Mouse (Mus musculus) heart, adult 2 months (tissue): ENCODE measurements at regions not wholly inside any gene's neighbourhood (a gene's known extent, or its start where the extent isn't known, plus 50 kb on each side); places are given as distances from the start of the nearest gene placed in this dataset.

ENCODE experiments used
- DNase-seq, 2 experiments: peaks; one replicate each; pipeline ENCODE4 v3.0.0; 2021
- H3K27ac ChIP-seq: fragments of 200-600 bp; 2 replicates; pipeline ENCODE4 v1.8.1; 2022
- H3K27me3 ChIP-seq: fragments of 200-500 bp; 2 replicates; pipeline ENCODE4 v1.6.1; 2012; ENCODE audit warnings: mild to moderate bottlenecking, low read length, inconsistent platforms, mixed read lengths; ENCODE audit not compliant: control insufficient read depth, insufficient read depth
- H3K36me3 ChIP-seq: fragments of 200-500 bp; 2 replicates; pipeline ENCODE4 v1.6.1; 2012; ENCODE audit warnings: low read length, inconsistent platforms; ENCODE audit not compliant: control insufficient read depth, insufficient read depth
- H3K4me1 ChIP-seq: fragments of 200-500 bp; 2 replicates; pipeline ENCODE4 v1.6.1; 2011; ENCODE audit warnings: low read length; ENCODE audit not compliant: control insufficient read depth, insufficient read depth
- H3K4me3 ChIP-seq: fragments of 200-600 bp; 2 replicates; pipeline ENCODE4 v1.8.1; 2022
- H3K79me2 ChIP-seq: fragments of 200-500 bp; replicated peaks from 2 replicates; pipeline ENCODE4 v1.6.1; 2012; ENCODE audit warnings: mild to moderate bottlenecking, inconsistent platforms, low read length, moderate library complexity, mixed read lengths; ENCODE audit not compliant: control insufficient read depth, insufficient read depth
- H3K9ac ChIP-seq: fragments of 200-500 bp; 2 replicates; pipeline ENCODE4 v1.6.1; 2012; ENCODE audit warnings: low read depth, mild to moderate bottlenecking, control low read depth, inconsistent platforms, low read length, mixed read lengths
- CTCF ChIP-seq: fragments of 200-600 bp; IDR thresholded peaks from 2 replicates; pipeline ENCODE4 v1.8.1; 2022; ENCODE audit warnings: antibody characterized with exemption, mild to moderate bottlenecking, moderate library complexity
- EP300 ChIP-seq: fragments of 200-500 bp; IDR thresholded peaks from 2 replicates; pipeline ENCODE4 v1.6.1; 2011; ENCODE audit warnings: low read depth, low read length, control low read depth; ENCODE audit not compliant: insufficient read depth
- POLR2A ChIP-seq: fragments of 200-500 bp; IDR thresholded peaks from 2 replicates; pipeline ENCODE4 v1.6.1; 2011; ENCODE audit warnings: mild to moderate bottlenecking, low read depth, low read length, control low read depth; ENCODE audit not compliant: insufficient read depth
- WGBS: fragments of 180-500 bp; shearing (Covaris S2); methylation state at CpG from one replicate; pipeline ENCODE4 v1.1.7; 2018; 5-methylcytosine and 5-hydroxymethylcytosine counted together
- intact Hi-C: fragments of 180-260 bp; cut with DNase I; formaldehyde crosslinking; loops from one replicate; pipeline ENCODE4 v1.15.1; 2025

DNA sequence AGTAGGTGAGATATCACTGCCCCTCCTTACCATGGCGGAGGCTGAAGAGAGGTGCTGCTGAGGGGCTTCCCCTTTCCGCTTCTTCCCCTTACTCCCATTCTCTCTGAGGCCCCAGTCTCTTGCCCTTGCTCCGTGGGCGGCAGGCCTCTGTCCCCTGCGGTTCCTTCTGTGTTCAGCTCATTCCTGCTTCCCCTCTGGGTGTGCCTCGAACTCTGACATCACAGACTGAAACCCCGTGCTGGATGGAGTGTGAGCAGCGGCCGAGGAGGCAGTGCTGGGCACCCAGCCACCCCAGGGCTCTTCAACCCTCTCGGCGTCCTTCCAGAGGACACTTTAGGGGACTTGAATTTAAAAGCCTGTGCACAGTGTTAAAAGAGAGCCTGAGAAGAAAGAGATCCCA lies 145.9 kb upstream of the Ubr2 start:
- Histone ChIP-seq H3K79me2 (no peaks in the 10 kb centered on the region; the same call in 1 of the 2 replicates), H3K9ac (no peak overlapping the region), H3K27ac (no peak overlapping the region), H3K27me3 (no peaks in the 10 kb centered on the region), H3K4me3 (no peak overlapping the region), H3K36me3 (no peaks in the 10 kb centered on the region), H3K4me1 (no peaks in the 10 kb centered on the region; the same call in 1 of the 2 replicates)
- TF ChIP-seq EP300 (no peak), CTCF (no peak), POLR2A (no peak)
- intact Hi-C loops: no loop called here
- DNase-seq: peak in 1 of 2 experiments; percentile 52
- 58% methylated on average over 11 of the region's 11 CpGs for WGBS

DNA sequence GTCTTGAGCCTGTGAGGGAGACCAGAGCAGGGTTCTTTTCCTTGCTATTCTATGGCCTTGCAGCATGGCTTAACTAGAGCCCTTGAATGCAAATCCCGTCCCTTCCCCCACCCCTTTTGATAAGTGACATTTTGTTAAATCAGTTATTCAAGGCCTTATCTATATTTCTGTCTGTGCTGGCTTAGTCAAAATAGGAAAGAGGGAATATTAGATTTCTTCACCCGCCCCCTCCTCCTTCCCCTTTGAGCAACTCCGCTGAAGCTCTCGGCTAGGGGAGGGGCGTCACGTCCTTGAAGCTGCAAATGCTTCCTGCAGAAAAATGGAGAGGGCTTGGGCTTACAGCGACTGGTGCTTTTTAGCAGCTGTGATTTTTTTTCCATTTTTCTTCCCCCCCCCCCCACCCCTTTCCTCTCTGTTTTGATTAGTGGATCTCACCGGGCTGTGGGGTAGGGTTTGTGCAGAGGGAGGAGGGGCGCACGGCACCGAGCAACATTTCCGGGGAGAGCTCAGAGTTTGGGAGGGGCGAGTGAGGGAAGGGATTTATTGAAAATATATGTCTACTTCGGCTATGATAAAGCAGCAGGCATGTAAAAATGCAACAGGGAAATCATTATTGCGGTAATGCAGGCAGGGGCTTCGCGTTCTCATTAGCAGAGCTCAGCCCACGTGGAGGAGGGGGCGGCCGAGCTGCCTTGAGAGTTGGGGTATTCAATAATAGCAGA lies 141.4 kb upstream of the Ubr2 start:
- H3K27ac ChIP-seq: no peak overlapping the region
- 27% methylated on average over 20 of the region's 20 CpGs for WGBS
- H3K4me3 ChIP-seq: peak overlapping the region; percentile 40
- no peak overlapping the region for H3K9ac ChIP-seq
- no peaks in the 10 kb centered on the region for H3K79me2 ChIP-seq
- no peak for DNase-seq
- intact Hi-C loops: no loop called here
- H3K4me1 ChIP-seq: peaks cover 2% of the 10 kb centered on the region
- no peaks in the 10 kb centered on the region for H3K36me3 ChIP-seq
- H3K27me3 ChIP-seq: no peaks in the 10 kb centered on the region
- TF ChIP-seq EP300 (no peak), CTCF (no peak), POLR2A (no peak)

DNA sequence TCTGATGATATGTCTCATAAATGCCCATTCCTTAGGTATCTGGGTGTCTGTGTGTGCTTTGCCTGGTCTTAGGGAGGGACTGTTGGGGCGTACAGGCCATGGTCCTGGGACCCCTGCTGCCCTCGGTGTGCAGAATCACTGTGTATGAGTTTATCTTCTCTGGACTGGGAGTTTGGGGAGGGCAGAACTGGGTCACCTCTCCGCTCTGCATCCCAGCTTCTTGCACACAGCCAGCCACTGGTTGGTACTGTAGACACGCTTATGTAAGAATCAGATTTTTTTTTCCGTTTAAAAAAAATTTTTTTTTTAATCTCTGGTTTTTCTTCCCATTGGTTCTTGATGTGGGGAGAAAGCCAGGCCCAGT lies 140.8 kb upstream of the Ubr2 start:
- intact Hi-C loops: no loop called here
- no peak for DNase-seq
- Histone ChIP-seq H3K79me2 (no peaks in the 10 kb centered on the region), H3K27me3 (no peaks in the 10 kb centered on the region), H3K4me1 (peaks cover 2% of the 10 kb centered on the region), H3K36me3 (no peaks in the 10 kb centered on the region), H3K4me3 (no peak overlapping the region; the same call in 1 of the 2 replicates), H3K27ac (no peak overlapping the region), H3K9ac (no peak overlapping the region)
- TF ChIP-seq EP300 (no peak), POLR2A (no peak), CTCF (no peak)
- 59% methylated on average over 5 of the region's 5 CpGs for WGBS

DNA sequence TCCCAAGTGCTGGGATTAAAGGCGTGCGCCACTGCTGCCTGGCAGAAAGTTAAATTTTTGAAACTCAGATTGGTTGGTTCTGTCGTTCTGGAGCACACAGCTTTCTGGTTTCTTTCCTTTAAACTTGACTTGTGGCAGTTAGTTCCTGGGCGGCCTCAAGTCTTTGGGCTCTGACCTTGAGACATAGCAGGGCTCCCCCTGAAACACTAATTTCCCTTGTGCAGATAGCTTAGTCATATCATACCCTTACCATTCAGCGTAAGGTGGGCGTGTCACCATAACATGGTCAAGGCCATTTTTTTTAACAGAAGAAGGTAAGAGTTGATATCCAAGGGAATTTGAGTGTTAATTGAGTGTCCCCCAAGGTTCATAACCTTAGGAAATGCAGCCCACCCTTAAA lies 140.3 kb upstream of the Ubr2 start:
- no peaks in the 10 kb centered on the region for H3K27me3 ChIP-seq
- H3K4me3 ChIP-seq: no peak overlapping the region
- no peaks in the 10 kb centered on the region for H3K36me3 ChIP-seq
- peaks cover 2% of the 10 kb centered on the region for H3K4me1 ChIP-seq
- no peak for DNase-seq
- no peak for TF ChIP-seq POLR2A
- no peak for TF ChIP-seq EP300
- no peak for TF ChIP-seq CTCF
- intact Hi-C loops: no loop called here
- H3K79me2 ChIP-seq: no peaks in the 10 kb centered on the region
- 95% methylated on average over 6 of the region's 6 CpGs for WGBS
- no peak overlapping the region for H3K9ac ChIP-seq
- no peak overlapping the region for H3K27ac ChIP-seq

DNA sequence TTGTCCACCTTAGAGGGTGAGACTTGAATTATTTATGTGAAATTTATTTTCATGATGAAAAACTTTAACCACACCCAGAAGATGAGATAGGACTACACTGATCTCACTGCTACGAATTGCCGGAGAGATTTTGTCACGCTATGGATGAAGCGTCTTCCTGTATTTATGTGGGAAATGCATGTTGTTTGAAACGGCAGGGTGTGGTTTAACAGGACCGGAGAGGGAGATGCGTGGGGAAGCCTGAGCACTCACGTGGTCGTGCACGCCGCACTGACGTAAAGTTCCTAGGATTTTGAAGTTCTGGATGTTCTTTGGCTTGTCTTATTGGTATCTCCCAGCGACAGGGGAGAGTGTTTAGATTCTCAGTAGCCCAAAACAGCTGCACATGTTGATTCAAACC lies 139.3 kb upstream of the Ubr2 start:
- no peak for DNase-seq
- Histone ChIP-seq H3K4me3 (no peak overlapping the region), H3K36me3 (no peaks in the 10 kb centered on the region), H3K27me3 (no peaks in the 10 kb centered on the region), H3K27ac (no peak overlapping the region), H3K79me2 (no peaks in the 10 kb centered on the region), H3K4me1 (peaks cover 2% of the 10 kb centered on the region), H3K9ac (no peak overlapping the region)
- intact Hi-C loops: no loop called here
- 66% methylated on average over 13 of the region's 13 CpGs for WGBS
- no peak for TF ChIP-seq CTCF
- TF ChIP-seq POLR2A: no peak
- no peak for TF ChIP-seq EP300

DNA sequence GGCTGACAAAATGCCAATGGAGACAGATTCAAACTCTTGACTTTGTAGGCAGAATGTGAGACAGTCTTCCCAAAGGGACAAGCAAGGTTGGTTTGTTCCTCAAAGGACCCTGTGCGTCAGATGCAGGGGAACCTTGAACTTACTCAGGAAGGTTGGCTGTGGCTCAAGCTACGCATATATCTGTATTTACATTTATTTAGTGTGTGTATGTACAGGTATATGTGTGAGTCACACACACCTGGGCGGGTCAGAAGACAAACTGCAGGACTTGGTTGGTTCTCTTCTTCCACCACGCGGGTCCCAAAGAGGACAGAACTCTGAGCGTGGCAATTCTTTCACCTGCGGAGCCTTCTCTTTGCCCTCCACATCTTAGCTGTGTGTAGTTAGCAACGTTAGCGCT lies 138.8 kb upstream of the Ubr2 start:
- TF ChIP-seq CTCF (no peak), EP300 (no peak), POLR2A (no peak)
- peaks cover 4% of the 10 kb centered on the region for H3K4me1 ChIP-seq
- 94% methylated on average over 9 of the region's 9 CpGs for WGBS
- intact Hi-C loops: no loop called here
- H3K9ac ChIP-seq: no peak overlapping the region
- no peaks in the 10 kb centered on the region for H3K79me2 ChIP-seq
- no peaks in the 10 kb centered on the region for H3K27me3 ChIP-seq
- no peak overlapping the region for H3K4me3 ChIP-seq
- H3K27ac ChIP-seq: no peak overlapping the region
- no peaks in the 10 kb centered on the region for H3K36me3 ChIP-seq
- DNase-seq: no peak
